Mouse (Mus musculus) embryonic facial prominence, embryonic 11.5 days (tissue): ENCODE data around the gene Slc24a3. TPM values are rescaled to one million over a fixed set of nuclear protein-coding genes. Genes with fewer than 3 reads are reported as not detected.

Source experiments
- ATAC-seq: fragments of 200-750 bp; cut with Nextera tagmentation; replicated peaks from 2 replicates; pipeline ENCODE4 v1.8.0; 2017; ENCODE audit warnings: low read depth; ENCODE audit not compliant: insufficient number of reproducible peaks, low FRiP score, low TSS enrichment
- DNase-seq: peaks from one replicate; pipeline ENCODE4 v3.0.0-alpha.2; 2015; ENCODE audit warnings: low spot score
- H3K27ac ChIP-seq: fragments of 300-500 bp; sonication (generic); replicated peaks from 2 replicates; pipeline ENCODE4 v1.5.1; 2014; ENCODE audit warnings: mild to moderate bottlenecking, low read depth, low read length, control low read depth
- H3K27me3 ChIP-seq: fragments of 300-500 bp; sonication (generic); 2 replicates; pipeline ENCODE4 v1.6.1; 2014; ENCODE audit warnings: mild to moderate bottlenecking, low read length, moderate library complexity, mixed read lengths; ENCODE audit not compliant: control insufficient read depth, insufficient read depth
- H3K36me3 ChIP-seq: fragments of 300-500 bp; sonication (generic); replicated peaks from 2 replicates; pipeline ENCODE4 v1.6.1; 2014; ENCODE audit warnings: low read depth, mild to moderate bottlenecking, low read length, moderate library complexity, mixed read lengths; ENCODE audit not compliant: control insufficient read depth, insufficient read depth
- H3K4me1 ChIP-seq: fragments of 300-500 bp; sonication (generic); 2 replicates; pipeline ENCODE4 v1.6.1; 2014; ENCODE audit warnings: low read length, mixed read lengths; ENCODE audit not compliant: control insufficient read depth, insufficient read depth
- H3K4me2 ChIP-seq: fragments of 300-500 bp; sonication (generic); 2 replicates; pipeline ENCODE4 v1.6.1; 2014; ENCODE audit warnings: low read depth, mild to moderate bottlenecking, control low read depth, low read length, moderate library complexity
- H3K4me3 ChIP-seq: fragments of 300-500 bp; sonication (generic); 2 replicates; pipeline ENCODE4 v1.5.1; 2014; ENCODE audit warnings: low read depth, low read length, control low read depth
- H3K9ac ChIP-seq: fragments of 300-500 bp; sonication (generic); replicated peaks from 2 replicates; pipeline ENCODE4 v1.6.1; 2014; ENCODE audit warnings: mild to moderate bottlenecking, control low read depth, low read length
- H3K9me3 ChIP-seq: fragments of 300-500 bp; sonication (generic); replicated peaks from 2 replicates; pipeline ENCODE4 v1.6.1; 2016; ENCODE audit warnings: mild to moderate bottlenecking, low read length, inconsistent platforms, mixed read lengths; ENCODE audit not compliant: control insufficient read depth
- WGBS: fragments of 180-500 bp; shearing (Covaris S2); extraction: QIAGEN DNeasy Blood & Tissue Kit; methylation state at CpG from one replicate; pipeline ENCODE4 v1.1.7; 2014; 5-methylcytosine and 5-hydroxymethylcytosine counted together
- polyA plus RNA-seq: library from polyadenylated mRNA; unstranded; fragments of >200 nt; fragmentation: Nextera tagmentation; extraction: Ambion mirVana; gene quantifications from 2 replicates; pipeline ENCODE4 v1.2.1, GENCODE M21; 2014

The Slc24a3 gene
- polyA plus RNA-seq, 1 experiment from 2014 or later: 0.67 TPM

GRCm38 (mm10) chr2:145527151-145527550 lies 359.6 kb downstream of the Slc24a3 start:
- Histone ChIP-seq H3K4me1 (no peaks in the 10 kb centered on the region), H3K9me3 (no peaks in the 10 kb centered on the region), H3K36me3 (no peaks in the 10 kb centered on the region), H3K27me3 (no peaks in the 10 kb centered on the region), H3K4me2 (no peak overlapping the region), H3K27ac (no peak overlapping the region), H3K4me3 (no peak overlapping the region), H3K9ac (no peak overlapping the region)
- DNase-seq: no peak
- no peak for ATAC-seq
- 95% methylated on average over 1 of the region's 1 CpGs for WGBS

- H3K4me1 ChIP-seq: no peaks in the 10 kb centered on the region
- no peaks in the 10 kb centered on the region for H3K36me3 ChIP-seq
- no peak overlapping the region for H3K4me2 ChIP-seq
- ATAC-seq: no peak
- DNase-seq: no peak
- 63% methylated on average over 4 of the region's 4 CpGs for WGBS
- H3K4me3 ChIP-seq: no peak overlapping the region
- no peaks in the 10 kb centered on the region for H3K9me3 ChIP-seq
- H3K27ac ChIP-seq: no peak overlapping the region
- no peaks in the 10 kb centered on the region for H3K27me3 ChIP-seq
- no peak overlapping the region for H3K9ac ChIP-seq
Measured at GRCm38 (mm10) chr2:145530941-145531353, 363.4 kb downstream of the Slc24a3 start.

GRCm38 (mm10) chr2:145533086-145533485 lies 365.5 kb downstream of the Slc24a3 start:
- Histone ChIP-seq H3K4me1 (no peaks in the 10 kb centered on the region), H3K27ac (no peak overlapping the region), H3K27me3 (no peaks in the 10 kb centered on the region), H3K4me2 (no peak overlapping the region), H3K4me3 (no peak overlapping the region), H3K36me3 (no peaks in the 10 kb centered on the region), H3K9me3 (no peaks in the 10 kb centered on the region), H3K9ac (no peak overlapping the region)
- 81% methylated on average over 2 of the region's 2 CpGs for WGBS
- no peak for ATAC-seq
- DNase-seq: no peak

GRCm38 (mm10) chr2:145535307-145535706 lies 367.8 kb downstream of the Slc24a3 start:
- 88% methylated on average over 4 of the region's 4 CpGs for WGBS

GRCm38 (mm10) chr2:145535774-145536173 lies 368.2 kb downstream of the Slc24a3 start:
- 88% methylated on average over 4 of the region's 4 CpGs for WGBS
- no peak overlapping the region for H3K9ac ChIP-seq
- ATAC-seq (no peak), DNase-seq (no peak)
- no peaks in the 10 kb centered on the region for H3K27me3 ChIP-seq
- no peaks in the 10 kb centered on the region for H3K4me1 ChIP-seq
- H3K4me2 ChIP-seq: no peak overlapping the region
- no peaks in the 10 kb centered on the region for H3K36me3 ChIP-seq
- no peak overlapping the region for H3K4me3 ChIP-seq
- no peak overlapping the region for H3K27ac ChIP-seq
- H3K9me3 ChIP-seq: no peaks in the 10 kb centered on the region

More at GRCm38 (mm10) chr2:145535307-145535706, 367.8 kb downstream of the Slc24a3 start:
- ATAC-seq (no peak), DNase-seq (no peak)
- no peaks in the 10 kb centered on the region for H3K27me3 ChIP-seq
- no peaks in the 10 kb centered on the region for H3K36me3 ChIP-seq
- no peak overlapping the region for H3K9ac ChIP-seq
- no peak overlapping the region for H3K4me3 ChIP-seq
- H3K4me2 ChIP-seq: no peak overlapping the region
- no peak overlapping the region for H3K27ac ChIP-seq
- no peaks in the 10 kb centered on the region for H3K9me3 ChIP-seq
- H3K4me1 ChIP-seq: no peaks in the 10 kb centered on the region

- Histone ChIP-seq H3K4me2 (no peak overlapping the region), H3K9ac (no peak overlapping the region), H3K4me3 (no peak overlapping the region), H3K36me3 (no peaks in the 10 kb centered on the region), H3K27ac (no peak overlapping the region), H3K4me1 (no peaks in the 10 kb centered on the region), H3K27me3 (no peaks in the 10 kb centered on the region), H3K9me3 (no peaks in the 10 kb centered on the region)
- ATAC-seq: no peak
- no peak for DNase-seq
- 62% methylated on average over 4 of the region's 4 CpGs for WGBS
Measured at GRCm38 (mm10) chr2:145536986-145537385, 369.4 kb downstream of the Slc24a3 start.

- no peaks in the 10 kb centered on the region for H3K9me3 ChIP-seq
- WGBS: 93% methylated on average over 1 of the region's 1 CpGs
- DNase-seq: no peak
Measured at GRCm38 (mm10) chr2:145541695-145542094, 374.1 kb downstream of the Slc24a3 start.

GRCm38 (mm10) chr2:145546071-145546470 lies 378.5 kb downstream of the Slc24a3 start:
- Histone ChIP-seq H3K27me3 (no peaks in the 10 kb centered on the region), H3K9me3 (no peaks in the 10 kb centered on the region), H3K4me1 (no peaks in the 10 kb centered on the region), H3K27ac (no peak overlapping the region), H3K4me2 (no peak overlapping the region), H3K9ac (no peak overlapping the region), H3K36me3 (no peaks in the 10 kb centered on the region), H3K4me3 (no peak overlapping the region)
- whole genome bisulfite sequencing: 95% methylated on average over 3 of the region's 3 CpGs
- no peak for ATAC-seq
- DNase-seq: no peak

More at GRCm38 (mm10) chr2:145541695-145542094, 374.1 kb downstream of the Slc24a3 start:
- Histone ChIP-seq H3K27ac (no peak overlapping the region), H3K9ac (no peak overlapping the region), H3K27me3 (no peaks in the 10 kb centered on the region), H3K36me3 (no peaks in the 10 kb centered on the region), H3K4me2 (no peak overlapping the region), H3K4me3 (no peak overlapping the region), H3K4me1 (no peaks in the 10 kb centered on the region)
- ATAC-seq: no peak
